Mouse (Mus musculus) gastrocnemius, postnatal 4 days (tissue): ENCODE results near the gene Lrrc73. TPM values are rescaled to one million over a fixed set of nuclear protein-coding genes. Genes with fewer than 3 reads are reported as not detected.

Source experiments
- DNase-seq, 2 experiments: peaks; one replicate each; pipeline ENCODE4 v3.0.0; 2021 to 2022; ENCODE audit warnings: low spot score in 2 of 2, mixed read lengths in 2 of 2
- long read RNA-seq, 2 experiments: library from polyadenylated mRNA; stranded (forward); transcript quantifications; one replicate each; pipeline ENCODE4 v2.0.0; 2021
- total RNA-seq, 2 experiments: library from RNA; stranded (reverse); gene quantifications; 2 replicates each; pipeline ENCODE4 v1.2.3; 2021

The Lrrc73 gene
- total RNA-seq: 1 to 10 TPM in 1 of 2 experiments, under 1 TPM in 1; 0.73 to 1.1 TPM
- long read RNA-seq, experiment 1: 0 reads
- long read RNA-seq, experiment 2: 0 reads

DNA sequence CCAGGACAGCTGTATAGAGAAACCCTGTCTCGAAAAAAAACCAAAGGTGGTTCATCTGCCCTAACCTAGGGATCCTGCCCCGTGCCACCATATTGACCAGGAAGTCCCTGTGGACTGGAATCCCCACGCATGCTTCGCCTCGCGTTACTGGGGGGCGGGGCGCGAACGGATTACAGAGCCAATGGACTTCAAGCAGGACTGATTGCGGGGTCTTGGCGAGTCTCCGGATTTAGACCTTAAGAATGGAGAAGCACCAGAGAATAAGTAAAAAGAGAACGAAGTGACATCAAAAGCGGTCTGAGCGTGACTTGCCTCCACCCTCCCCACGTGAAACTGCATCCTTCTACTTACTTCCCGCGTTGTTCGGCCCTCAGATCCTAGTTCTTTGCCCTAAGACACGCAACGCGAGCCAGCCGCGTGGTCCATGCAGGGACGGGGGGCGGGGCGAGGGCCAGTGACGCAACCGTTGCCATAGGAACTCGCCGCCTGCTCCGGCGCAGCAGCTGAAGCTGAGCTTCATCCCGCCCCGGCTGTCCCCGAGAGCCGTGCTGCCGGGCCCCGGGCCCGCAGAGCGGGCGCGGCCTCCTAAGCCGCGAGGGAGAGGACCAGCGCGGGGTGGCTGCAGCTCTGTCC, at the start of gene Lrrc73:
Lrrc73 (plus strand) TSS at position 80 of the 633 bp plus-strand sequence.
- peak; percentile 85 to 91 for DNase-seq

DNA sequence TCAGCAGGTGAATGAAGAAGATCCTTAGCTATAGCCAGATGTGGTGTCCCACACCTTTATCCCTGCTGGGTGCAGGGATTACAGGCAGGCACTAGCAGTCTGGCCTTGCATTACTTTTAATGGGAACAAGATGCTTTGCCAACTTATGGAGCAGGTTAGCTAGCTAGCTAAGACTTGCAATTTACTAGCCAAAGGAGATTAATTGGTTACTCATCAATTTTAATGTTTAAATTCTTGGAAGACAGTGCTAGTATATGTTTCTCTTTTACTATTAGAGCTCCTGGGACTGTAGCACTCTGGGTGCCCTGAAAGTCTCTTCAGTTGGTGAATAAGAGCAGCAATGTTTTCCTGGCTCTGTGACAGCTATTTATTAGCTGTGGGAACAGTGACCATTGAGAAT, 46.7 kb upstream of the Lrrc73 start:
- DNase-seq: no peak

DNA sequence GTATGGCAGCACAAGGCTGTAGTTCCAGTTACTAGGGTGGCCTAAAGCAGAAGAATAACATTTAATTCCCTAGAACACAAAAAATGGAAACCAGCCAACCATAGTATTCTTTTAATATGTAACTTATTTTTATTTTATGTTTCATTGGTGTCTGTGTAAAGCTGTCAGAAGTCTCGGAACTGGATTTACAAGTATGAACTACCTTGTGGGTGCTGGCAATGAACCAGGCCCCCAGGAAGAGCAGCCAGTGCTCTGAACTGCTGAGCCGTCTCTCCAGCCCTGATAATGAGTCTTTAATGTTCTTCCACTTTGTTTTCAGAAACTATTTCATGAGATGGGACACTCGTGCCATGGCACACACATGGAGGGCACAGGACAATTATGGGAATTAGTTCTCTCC, 42.8 kb upstream of the Lrrc73 start:
- no peak for DNase-seq

DNA sequence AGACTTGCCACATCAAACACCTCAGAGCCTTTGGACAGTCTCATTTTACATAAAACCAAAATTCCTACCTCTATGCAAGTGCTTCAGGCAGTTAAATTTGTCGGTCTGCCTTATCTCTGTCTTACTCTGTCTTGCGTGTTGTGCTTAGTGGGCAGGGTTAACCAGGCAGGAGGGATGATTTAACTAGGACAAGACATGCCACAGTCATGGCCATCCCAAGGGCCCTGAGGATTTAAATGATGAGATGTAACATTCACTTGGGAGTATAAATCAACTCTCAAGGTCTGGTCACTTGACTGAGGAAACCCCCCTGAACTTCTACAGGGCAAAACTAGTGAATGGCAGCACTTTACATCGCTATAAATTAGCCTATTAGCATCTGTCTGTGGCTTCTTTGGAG, 31.7 kb upstream of the Lrrc73 start:
- DNase-seq: no peak

DNA sequence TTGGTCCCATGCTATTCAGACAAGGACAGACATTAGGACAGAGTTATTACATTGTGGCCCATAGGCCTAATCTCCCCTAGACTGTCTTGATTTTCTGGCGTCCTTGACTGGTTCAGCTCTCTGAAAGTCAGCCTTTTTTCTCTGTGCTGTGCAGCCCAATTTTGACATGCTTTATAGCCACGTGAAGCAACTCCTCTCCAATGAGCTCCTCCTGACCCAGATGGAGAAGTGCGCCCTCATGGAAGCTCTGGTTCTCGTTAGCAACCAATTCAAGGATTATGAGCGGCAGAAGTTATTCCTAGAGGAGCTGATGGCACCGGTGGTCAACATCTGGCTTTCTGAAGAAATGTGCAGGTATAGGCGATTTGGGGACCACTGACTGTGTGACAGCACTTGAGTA, 25.8 kb upstream of the Lrrc73 start:
- DNase-seq: no peak

DNA sequence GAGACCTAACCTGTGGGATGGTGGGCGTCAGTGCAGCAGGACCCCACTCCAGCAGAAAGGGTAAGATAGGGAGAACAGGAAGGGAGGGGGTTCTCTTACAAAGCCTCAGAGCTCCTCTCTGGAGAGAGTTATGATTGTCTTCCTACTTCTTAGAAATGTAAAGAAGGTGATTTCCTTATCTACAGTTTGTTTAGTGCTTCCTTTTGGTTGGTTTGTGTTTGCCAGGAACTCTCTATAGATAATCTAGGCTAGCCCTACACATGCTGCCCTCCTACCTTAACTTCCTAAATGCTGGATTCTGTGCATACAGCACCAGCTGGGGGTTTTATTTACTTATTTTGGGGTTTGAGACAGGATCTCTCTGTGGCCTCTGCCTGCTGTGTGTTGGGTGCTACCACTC, 17.3 kb upstream of the Lrrc73 start:
- DNase-seq: no peak

DNA sequence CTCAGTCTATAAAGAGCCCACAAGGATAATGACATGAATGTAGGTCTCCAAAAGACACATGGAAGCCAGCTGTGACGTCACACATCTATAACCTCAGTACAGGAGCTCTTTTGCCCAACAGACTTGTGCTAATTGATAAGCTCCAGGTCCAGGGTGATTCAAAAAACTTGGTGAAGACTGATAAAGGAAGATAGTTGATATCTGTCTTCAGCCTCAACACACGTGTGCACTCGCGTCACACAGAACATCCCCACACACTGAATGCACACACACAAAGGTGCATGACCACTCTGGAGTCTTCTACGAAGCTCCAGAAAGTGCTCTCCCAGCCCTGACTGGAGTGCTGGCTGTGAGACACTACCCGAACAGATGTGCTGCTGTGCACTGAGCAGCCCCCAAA, 16.3 kb upstream of the Lrrc73 start:
- DNase-seq: no peak

DNA sequence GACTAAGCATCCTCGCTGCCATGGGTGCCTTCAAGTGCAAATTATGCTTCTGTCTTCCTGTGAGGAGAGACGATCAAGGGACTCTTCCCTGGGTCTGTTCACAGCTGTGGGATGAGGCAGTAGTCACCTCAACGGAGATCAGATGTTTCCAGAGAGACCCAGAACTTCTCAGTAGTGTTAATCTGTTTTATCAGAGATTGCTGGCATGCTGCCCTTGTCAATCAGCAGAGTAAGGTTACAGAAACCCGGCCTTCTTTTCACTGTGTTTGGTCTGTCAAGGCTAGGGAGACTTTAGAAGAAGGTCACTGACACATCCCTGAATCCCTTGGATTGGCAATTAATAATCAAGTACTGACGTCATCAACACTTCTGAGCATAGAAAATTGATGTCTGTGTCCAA, 15.9 kb upstream of the Lrrc73 start:
- no peak for DNase-seq

DNA sequence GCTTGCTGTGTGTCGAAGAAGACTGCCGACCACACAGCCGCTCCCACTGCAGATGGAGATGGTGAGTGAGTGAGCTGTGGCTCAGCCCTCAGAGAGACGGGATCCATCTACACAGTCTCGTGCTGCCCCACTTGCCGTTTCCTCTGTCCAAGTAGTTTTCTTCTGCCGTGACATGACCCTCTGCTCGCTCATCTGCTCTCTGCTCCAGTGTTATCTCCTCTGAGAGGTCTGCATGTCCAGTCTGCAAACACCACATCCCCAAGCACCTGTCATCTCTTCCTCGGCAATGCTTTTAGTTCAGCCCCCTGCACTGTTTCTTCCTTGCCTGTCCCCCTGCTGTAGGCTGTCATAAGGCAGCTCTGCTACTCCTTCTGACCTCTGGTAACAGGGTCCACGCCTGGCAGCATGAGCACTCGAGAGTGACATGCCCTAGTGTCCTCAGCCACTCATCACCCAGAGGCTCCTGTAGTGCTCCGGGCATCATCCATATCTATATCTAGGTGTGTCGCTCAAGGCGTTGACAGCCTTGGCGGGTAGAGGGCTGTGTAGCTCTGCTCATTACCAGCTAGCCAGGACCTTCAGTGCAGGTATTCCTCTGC, 13.7 kb upstream of the Lrrc73 start:
- DNase-seq: no peak

DNA sequence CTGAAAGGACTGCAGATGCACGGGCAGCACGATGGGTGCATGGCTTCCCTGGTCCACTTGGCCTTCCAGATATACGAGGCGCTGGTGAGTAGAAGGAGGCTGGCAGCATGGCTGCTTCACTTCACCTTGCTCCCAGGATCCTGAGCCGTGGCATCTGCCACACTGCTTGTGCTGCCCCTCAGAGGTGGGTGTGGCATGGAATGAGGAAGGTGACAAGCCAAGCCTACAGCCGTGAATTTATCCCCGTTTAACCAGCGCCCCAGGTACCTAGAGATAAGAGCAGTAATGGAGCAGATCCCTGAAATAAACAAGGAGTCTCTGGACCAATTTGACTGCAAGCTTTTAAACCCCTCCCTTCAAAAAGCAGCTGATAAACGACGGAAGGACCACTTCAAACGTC, 11.9 kb upstream of the Lrrc73 start:
- no peak for DNase-seq

DNA sequence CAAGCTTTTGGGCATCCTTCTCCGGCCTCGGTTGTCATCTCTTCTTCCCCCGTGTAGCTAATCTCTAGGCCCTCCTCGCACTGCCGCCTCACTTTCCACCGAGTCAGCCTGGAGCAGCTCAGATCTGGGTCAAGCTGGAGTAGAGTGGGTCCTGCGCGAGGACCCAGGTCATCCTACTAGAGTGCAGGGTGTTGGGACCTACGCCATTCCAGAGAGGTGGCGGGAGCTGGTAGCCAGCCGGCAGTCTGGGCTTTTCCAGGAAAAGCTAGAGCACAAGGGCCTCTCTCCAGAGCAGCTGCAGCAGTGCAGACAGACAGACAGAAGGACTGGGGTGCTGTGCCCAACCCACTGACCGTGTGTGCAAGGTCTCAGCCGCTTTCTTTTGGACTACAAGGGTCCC, 11.1 kb upstream of the Lrrc73 start:
- DNase-seq: no peak

DNA sequence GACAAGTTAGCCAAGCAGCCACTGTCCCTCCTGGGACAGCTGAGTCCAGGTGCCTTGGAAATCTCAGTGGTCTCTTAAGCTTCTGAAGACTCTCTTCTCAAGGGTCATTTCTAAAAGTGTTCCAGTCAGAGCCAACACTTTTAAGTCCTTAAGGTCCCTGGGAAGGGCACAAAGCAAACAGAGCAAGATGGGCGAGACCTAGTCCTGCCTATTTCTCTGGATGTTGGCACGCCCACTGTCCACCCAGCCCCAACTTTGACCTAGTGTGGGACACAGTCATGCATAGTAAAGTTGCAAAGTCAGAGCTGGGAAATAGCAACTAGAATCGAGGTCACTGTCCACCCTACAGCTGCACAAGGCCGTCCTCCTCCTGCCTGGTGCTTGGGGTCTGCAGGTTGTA, 10.3 kb upstream of the Lrrc73 start:
- DNase-seq: no peak

DNA sequence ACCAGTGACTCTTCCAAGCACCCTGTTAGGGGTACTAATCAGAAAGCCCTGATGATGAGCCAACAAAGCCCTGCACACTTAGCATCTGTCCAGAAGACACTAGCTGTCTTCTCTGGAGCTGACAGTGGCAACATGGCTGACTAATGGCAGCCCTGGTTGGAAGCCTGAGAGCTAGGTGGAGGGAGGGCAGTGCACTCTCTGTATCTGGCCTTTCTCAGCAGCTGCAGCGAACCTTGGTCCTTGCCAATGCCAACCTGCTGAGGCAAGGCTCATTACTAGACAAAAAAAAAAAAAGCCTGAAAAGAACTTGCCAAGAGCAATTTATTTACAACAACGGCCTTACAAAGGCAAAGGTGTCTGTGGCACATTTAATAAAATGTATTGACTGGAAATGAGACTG, 9.7 kb upstream of the Lrrc73 start:
- DNase-seq: no peak

DNA sequence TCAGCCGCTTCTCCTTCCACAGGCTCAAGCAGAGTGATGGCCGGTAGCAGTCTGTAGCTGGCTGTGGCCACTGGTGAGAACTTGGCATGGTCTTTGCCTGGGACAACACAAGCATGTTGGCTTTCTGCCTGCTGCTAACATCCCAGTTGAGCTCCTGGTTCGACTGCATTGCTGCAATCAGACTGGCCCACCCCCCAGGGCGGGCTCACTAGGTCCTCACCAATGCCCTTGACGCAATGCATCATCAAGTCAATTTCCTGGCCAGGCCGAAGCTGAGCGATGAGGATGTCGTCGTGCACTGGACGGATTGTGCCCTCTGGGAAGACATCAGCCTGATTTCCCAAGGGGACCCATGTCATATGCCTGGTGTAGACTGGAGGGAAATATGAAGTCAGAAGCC, 8.8 kb upstream of the Lrrc73 start:
- no peak for DNase-seq

DNA sequence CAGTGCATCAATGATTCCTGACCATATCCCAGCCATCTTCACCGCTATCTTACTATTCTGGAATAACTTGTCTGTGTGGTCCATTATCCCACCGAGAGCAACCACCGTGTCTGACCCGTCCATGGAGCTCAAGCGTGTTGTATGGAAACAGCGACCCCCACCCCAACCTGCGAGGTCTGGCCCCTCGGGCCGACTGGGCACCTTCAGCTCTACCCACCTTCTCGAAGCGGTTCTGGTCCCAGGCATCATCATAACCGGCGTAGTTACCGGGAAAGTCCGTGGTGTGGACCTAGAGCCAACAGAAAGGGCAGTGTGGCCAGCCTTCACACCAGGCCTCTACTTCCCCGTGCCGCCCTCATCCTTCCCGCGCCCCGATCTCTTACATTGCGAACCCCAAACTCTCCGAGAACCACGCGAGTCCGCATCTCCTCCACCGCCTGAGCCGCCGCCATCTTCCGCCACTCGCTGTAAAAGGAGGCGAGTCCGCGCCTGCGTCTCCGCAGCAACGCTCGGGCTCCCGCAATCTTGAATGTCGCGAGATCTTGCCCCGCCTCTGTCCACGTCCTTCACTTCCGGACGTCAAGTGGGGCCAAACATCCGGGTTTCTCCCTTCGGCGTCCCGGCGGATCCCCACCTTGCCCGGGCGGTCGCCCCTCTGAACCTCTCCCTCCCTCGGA, 5.7 kb upstream of the Lrrc73 start, which contains the start of the genes Polr1c and Yipf3:
Polr1c (minus strand) TSS at position 543 of the 677 bp plus-strand sequence.
Yipf3 (plus strand) TSS at position 569 of the 677 bp plus-strand sequence.
- peak; percentile 87 to 96 for DNase-seq

DNA sequence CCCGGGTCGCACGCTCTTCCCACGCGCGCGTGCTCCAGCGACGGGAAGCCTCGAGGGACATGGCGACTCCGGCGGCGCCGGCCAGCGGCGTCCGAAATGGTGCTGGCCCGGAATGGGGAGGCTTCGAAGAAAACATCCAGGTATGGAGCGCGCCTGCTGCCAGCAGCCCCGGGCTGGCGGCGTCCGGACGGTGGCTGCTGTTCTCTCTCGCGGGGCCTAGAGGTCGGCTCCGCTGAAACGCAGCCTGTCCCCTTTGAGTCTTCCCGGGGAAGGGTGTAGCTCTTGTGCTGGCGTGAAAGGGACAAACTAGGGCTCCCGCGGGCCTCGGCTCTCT, 5.2 kb upstream of the Lrrc73 start:
- no peak for DNase-seq

DNA sequence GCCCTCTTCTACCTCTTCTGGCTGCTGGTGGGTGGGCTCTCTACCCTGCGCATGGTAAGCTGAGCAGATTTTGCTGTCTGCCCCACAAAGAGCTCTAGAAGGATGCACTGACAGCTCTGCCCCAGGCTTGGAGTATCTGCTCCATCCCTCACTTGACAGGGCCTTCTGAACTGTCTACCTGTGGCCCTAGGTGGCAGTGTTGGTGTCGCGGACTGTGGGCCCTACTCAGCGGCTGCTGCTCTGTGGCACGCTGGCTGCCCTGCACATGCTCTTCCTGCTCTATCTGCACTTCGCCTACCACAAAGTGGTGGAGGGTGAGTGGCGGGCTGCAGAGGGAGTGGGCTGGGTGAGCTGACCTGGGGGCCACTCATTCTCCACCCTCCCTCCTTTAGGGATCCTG, 2.2 kb upstream of the Lrrc73 start:
- DNase-seq: no peak

DNA sequence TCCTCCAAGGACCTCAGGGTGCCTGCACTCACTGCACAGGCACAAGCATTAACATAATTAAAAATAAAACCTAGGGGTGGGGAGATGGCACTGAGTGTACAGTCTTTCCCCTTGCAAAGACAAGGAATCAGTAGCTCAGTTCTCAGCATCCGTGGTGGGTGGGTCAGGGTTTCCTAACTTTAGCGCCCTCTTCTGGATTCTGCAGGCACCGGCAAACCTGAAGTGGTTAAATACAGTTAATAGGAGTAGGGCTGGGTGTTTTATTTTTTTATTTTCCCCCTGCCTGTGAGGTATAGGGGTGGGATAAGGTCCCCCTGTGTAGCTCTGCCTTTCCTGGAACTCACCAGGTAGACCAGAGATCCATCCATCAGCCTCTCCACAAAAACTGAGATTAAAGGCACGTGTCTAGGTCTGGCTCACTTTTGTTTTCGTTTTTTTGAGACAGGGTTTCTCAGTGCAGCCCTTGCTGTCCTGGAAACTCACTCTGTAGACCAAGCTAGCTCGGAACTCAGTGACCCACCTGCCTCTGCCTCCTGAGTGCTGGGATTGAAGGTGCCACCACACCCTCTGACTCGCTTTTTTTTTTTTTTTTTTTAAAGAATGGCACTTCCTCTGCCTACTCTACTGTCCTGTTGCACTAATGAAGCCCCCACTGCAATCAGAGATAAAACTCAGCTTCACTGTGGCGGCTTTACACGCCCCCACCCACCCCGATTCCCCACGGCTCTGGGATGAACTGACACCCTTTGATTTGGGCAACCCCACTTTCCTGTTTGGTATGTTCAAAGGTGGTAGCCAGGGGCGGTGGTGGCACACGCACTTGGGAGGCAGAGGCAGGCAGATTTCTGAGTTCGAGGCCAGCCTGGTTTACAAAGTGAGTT, 520 bp upstream of the Lrrc73 start:
- DNase-seq: no peak

DNA sequence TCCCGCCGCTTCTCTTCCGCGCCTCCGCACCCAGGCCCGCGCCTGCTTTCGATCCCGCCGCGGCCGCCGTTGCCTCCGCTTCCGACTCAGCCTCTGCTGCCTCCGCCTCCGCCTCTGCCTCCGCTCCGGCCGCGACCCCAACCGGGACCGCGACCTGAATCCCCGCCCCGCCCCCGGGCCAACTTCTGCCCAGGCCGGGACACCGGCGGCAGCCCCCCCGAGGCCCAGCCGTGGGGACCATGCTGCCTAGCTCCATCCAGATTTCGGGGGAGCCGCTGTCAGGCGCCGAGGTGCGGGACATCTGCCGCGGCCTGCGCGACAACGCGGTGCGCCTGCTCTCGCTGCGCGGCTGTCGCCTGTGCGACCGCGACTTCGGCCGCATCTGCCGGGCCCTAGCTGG, 775 bp downstream of the Lrrc73 start:
- peak; percentile 42 to 43 for DNase-seq

DNA sequence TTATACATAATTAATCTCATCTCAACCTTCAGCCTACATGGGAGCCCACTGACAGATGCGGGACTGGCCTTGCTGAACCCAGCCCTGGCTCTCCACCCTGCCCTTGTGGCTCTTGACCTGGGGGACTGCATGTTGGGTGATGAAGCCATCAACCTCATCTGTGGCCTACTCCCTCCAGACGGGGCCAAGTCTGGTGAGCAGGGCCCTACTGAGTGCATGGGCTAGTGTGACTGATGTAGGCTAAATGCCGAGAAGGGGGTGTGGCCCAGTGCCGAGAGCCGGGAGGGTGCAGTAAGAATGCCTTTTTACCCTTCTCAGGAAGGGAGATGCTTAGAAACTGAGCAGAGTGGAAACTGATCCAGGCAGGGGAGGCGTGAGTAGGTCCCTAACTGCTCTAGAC, 1.8 kb downstream of the Lrrc73 start:
- no peak for DNase-seq

DNA sequence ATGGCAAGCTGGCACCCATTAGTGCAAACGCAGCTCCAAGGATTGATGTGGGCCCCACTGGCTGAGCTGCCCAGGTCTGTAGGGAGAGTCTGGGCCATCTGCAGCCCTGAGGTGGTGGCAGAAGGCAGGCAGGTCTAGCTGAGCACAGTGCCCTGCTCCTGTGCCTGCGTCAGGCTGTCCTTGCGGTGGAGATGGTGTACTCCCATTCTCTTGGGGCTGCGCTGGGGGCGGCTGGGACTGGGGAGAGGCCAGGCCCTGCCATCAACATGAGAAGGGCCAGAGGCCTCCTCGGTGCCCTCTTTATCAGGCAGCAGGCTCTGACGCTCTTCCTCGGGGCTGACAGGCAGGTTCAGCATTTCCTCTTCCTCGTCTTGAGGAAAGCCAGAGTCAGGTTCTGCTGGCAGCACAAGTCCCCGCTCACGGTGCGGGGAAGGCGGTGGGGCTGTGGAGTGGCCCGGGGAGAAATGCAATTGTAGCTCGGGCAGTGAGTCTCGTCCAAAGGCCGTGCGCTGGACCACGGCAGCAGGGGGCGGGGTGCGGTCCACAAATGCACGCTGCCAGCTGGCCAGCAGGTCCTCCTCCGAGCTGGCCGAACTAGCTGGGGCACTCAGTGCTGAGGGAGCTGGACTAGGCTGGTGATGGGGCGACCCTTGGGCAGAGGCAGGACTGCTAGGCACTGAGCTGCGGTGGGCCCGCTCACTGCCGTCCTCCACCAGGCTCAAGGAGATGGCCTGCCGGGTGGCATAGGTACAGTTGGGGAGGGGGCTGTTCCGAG, 5.1 kb downstream of the Lrrc73 start:
- DNase-seq: no peak
